Mouse (Mus musculus) olfactory bulb, adult 2 months (tissue): ENCODE results near the gene Cep41.

Experiments
- CTCF ChIP-seq: fragments of 200-500 bp; IDR thresholded peaks from 2 replicates; pipeline ENCODE4 v1.5.1; 2012; ENCODE audit warnings: low read depth, mild to moderate bottlenecking, low read length, moderate library complexity; ENCODE audit not compliant: insufficient read depth
- POLR2A ChIP-seq: fragments of 200-500 bp; IDR thresholded peaks from 2 replicates; pipeline ENCODE4 v1.6.1; 2012; ENCODE audit warnings: mild to moderate bottlenecking, low read depth, low read length, moderate library complexity; ENCODE audit not compliant: insufficient read depth

DNA sequence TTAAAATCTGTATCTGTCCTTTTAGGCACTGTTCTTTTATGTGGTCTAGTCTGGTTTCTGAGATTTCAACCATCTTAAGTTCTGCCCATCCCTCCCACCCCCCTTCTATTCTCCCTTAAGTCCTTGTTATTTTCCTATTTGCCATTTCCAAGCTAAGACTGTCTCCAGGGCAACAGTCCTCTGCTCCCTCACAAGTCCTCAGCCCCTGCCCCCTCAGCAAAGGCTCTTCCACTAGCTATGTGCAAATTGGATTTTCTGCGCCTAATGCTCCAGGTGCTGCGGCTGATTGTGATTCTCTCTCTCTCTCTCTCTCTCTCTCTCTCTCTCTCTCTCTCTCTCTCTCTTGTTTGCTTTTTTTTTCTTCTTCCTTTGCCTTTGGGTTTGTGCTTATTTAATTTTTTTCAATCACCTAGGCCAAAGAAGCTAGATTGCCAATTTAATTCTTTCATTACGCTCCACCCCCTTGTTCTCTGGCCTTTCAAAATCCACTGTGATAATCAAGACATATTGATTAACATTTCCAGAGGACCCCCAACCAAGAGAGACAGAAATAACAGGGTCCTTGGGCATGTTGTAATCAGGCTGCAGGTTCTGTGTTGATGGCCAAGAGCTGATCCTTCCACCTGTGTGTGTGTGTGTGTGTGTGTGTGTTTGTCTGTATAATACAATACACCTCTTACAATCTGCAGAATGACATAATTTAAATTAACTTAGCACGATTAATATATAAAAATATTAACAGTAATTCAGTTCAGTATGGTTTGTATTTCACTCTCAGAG lies 29.0 kb upstream of the Cep41 start:
- no peak for TF ChIP-seq CTCF
- TF ChIP-seq POLR2A = no peak
